Mouse (Mus musculus): ENCODE measurements around the gene Gm2115.

DNA sequence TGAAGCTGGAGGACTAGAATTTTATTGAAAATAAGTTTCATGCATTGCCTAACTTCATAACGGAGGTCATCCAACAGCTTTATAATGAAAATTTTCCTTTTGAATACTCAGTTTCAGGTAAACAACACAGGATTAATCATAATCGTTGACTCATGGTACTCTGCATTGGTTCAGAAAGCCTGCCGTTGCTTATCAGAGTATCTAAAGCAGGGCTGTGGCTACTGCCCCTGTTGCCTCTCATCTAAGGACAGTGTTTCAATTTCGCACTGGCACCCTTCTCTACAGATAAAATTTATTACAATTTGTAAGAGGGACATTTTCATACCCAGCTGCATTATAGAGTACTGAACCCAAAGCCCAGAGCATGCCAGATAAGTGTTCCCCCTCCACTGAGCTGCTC, 83.7 kb downstream of the Gm2115 start:
- TF ChIP-seq CTCF (IDR thresholded peaks at IDR 0.05; ENCODE audit: low read depth), result no peak
- TF ChIP-seq EP300 (optimal IDR thresholded peaks at IDR 0.05), result no peak

Data from stomach, postnatal 0 days (tissue).